Mouse (Mus musculus): ENCODE results near the gene Rnf220. TPM values are rescaled to one million over a fixed set of nuclear protein-coding genes. Genes with fewer than 3 reads are reported as not detected.
A peak's percentile ranks its signal among the peaks of the same experiment; 100 is the strongest.

The Rnf220 gene
- total RNA-seq, 2 experiments from 2014 or later, result 40.6 to 84.3 TPM

DNA sequence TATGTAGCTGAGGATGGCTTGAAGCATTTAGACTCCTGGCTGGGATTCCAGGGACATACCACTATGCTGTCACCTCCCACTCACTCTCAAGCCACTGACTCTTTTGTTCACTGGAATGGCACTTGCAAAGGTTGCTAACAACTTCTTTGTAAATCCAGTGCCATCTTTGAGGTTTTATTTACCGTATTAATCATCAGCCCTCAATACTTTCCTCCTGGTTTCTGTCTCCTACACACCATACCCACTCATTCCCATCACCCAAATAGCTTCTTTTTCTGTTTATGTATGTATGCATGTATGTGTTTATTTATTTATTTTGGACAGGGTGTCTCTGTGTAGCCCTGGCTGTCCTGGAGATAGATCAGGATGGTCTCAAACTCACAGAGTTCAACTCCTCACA is 245.9 kb downstream of the Rnf220 start:
- ATAC-seq (ENCODE audit: poor library complexity, severe bottlenecking), result no peak

GRCm38 (mm10) chr4:117240867-117241266 is 256.0 kb downstream of the Rnf220 start:
- ATAC-seq (ENCODE audit: poor library complexity, severe bottlenecking), result no peak

- no peak for ATAC-seq (ENCODE audit: poor library complexity, severe bottlenecking)
These were observed 257.7 kb downstream of the Rnf220 start for GRCm38 (mm10) chr4:117239153-117239552.

- ATAC-seq (ENCODE audit: poor library complexity, severe bottlenecking), result no peak
These were observed 261.0 kb downstream of the Rnf220 start for GRCm38 (mm10) chr4:117235822-117236221.

- no peak for ATAC-seq (ENCODE audit: poor library complexity, severe bottlenecking)
These were observed 262.6 kb downstream of the Rnf220 start for GRCm38 (mm10) chr4:117234166-117234741.

DNA sequence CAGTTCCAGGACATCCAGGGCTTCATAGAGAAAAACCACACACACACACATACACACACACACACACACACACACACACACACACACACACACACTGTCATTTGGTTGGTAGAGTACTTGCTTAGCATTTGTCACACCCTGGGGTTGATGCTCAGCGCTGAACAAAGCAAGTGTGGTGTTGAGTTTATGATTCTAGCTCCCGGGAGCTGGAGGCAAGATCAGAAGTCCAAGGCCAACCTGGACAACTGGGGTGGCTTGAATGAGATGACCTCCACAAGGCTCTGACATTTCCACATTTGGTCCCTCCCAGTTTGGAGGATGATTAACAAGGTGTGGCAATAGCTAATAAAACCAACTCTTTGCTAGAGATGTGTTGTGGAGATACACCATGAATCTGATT is 265.6 kb downstream of the Rnf220 start:
- ATAC-seq (ENCODE audit: poor library complexity, severe bottlenecking), result no peak

DNA sequence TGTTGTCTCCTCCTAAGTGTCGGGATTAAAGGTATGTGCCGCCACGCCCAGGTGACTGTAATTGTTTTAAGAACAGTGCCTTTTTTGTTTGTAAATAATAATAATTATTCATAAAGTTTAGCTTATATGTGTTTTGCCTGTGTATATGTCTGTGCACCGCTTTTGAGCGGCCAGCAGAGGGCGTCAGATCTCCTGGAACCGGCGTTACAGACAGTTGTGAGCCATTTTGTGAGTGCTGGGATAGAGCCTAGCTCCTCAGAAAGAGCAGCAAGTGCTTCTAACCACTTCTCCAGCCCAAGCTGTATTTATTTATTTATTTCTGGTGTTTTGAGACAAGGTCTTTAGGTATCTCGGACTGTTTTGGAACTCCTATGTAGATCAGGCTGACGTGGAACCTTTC is 266.5 kb downstream of the Rnf220 start:
- ATAC-seq (ENCODE audit: poor library complexity, severe bottlenecking), result peak; percentile 71

DNA sequence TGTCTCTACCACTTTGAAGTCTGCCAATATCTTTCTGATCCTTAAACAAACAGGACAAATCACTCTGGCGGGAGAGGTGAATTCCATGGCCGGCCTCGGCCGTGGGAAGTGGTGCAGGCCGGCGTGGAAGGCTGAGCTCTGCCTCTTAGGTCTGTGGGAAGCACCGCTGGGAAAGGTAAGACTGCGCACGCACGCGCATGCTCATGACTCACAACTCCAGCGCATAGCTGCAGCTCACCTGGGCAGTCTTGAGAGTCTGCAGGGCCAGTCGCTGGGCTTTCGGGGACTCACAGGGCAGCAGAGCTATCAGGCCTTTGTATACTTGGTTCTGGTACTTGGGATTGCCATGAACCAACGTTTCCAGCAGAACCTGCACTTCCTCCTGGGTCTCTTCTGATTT is 267.3 kb downstream of the Rnf220 start:
- no peak for ATAC-seq (ENCODE audit: poor library complexity, severe bottlenecking)

DNA sequence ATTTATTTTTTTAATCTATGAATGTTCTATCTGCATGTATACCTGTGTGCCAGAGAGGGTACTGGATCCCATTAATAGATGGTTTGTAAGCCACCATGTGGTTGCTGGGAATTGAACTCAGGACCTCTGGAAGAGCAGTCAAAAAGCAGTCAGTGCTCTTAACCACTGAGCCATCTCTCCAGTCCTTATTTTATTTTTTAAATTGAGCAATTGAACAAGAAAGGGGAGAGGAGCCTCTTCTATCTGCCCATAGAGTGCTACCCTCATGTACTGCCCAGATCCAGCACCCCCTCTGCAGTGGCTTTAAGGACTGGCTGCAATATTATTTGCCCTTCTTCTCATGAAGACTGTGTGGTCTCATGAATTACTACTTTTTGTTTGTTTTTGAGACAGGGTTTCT is 271.6 kb downstream of the Rnf220 start:
- no peak for ATAC-seq (ENCODE audit: poor library complexity, severe bottlenecking)

- no peak for ATAC-seq (ENCODE audit: poor library complexity, severe bottlenecking)
These were observed 272.7 kb downstream of the Rnf220 start for GRCm38 (mm10) chr4:117224122-117224521.

GRCm38 (mm10) chr4:117223001-117223400 is 273.9 kb downstream of the Rnf220 start:
- ATAC-seq (ENCODE audit: poor library complexity, severe bottlenecking), result no peak

DNA sequence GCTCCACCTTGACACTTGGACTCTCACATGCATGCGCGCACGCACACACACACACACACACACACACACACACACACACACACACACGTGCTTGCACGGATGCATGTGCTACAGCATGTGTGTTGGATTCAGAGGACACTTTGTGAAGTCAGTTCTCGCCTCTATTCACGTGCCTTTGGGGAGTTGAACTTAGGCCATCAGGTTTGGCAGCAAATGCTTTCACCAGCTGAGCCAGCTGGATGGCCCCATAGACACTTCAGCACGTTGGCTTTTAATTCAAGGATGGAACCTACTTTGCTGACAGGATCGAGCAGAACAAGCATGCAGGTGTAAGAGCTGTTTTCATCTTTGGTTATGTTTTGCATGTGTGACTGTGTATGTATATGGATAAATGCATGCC is 275.0 kb downstream of the Rnf220 start:
- no peak for ATAC-seq (ENCODE audit: poor library complexity, severe bottlenecking)

Other genes starting within 250 kb of the Rnf220 start
- 0.36 and 1.5 TPM in 2 replicates for gene Tmem53, start 245.1 kb downstream of the Rnf220 start, total RNA-seq (2015)
- 0.33 and 1.1 TPM in 2 replicates for gene Tmem53, start 245.1 kb downstream of the Rnf220 start, total RNA-seq (2017)
- gene Armh1, start 244.9 kb downstream of the Rnf220 start, total RNA-seq (2015), result 0.36 TPM in 1 of 2 replicates, not detected in the other
- gene Armh1, start 244.9 kb downstream of the Rnf220 start, total RNA-seq (2017), result not detected in 2 replicates
- 36.8 and 39.7 TPM in 2 replicates for gene Eri3, start 53.3 kb upstream of the Rnf220 start, total RNA-seq (2015)
- gene Eri3, start 53.3 kb upstream of the Rnf220 start, total RNA-seq (2017), result 12.9 and 13.3 TPM in 2 replicates
- 9.6 and 11.3 TPM in 2 replicates for gene Dmap1, start 185.2 kb upstream of the Rnf220 start, total RNA-seq (2015)
- 14.7 and 18.1 TPM in 2 replicates for gene Dmap1, start 185.2 kb upstream of the Rnf220 start, total RNA-seq (2017)
- gene Gm12845, start 227.4 kb upstream of the Rnf220 start, total RNA-seq (2015), result not detected in 2 replicates
- gene Gm12845, start 227.4 kb upstream of the Rnf220 start, total RNA-seq (2017), result not detected in 2 replicates